Mouse (Mus musculus): ENCODE data around the gene Tanc2. TPM values are rescaled to one million over a fixed set of nuclear protein-coding genes. Genes with fewer than 3 reads are reported as not detected.

The Tanc2 gene
- polyA plus RNA-seq, 1 experiment from 2014 or later = 35.9 TPM

GRCm38 (mm10) chr11:105655335-105655734, 65.5 kb downstream of the Tanc2 start:
- no peaks in the 10 kb centered on the region for H3K9me3 ChIP-seq
- H3K9ac ChIP-seq (replicated peaks) = no peak overlapping the region
- WGBS = 74% methylated on average over 4 of the region's 4 CpGs
- H3K36me3 ChIP-seq = no peaks in the 10 kb centered on the region
- H3K4me1 ChIP-seq = no peaks in the 10 kb centered on the region
- no peak overlapping the region for H3K4me2 ChIP-seq (replicated peaks)
- ATAC-seq (replicated peaks) = no peak
- no peaks in the 10 kb centered on the region for H3K27me3 ChIP-seq
- H3K4me3 ChIP-seq = no peak overlapping the region
- no peak overlapping the region for H3K27ac ChIP-seq (replicated peaks)

- Histone ChIP-seq H3K4me2 (replicated peaks) (no peak overlapping the region), H3K36me3 (no peaks in the 10 kb centered on the region), H3K9me3 (no peaks in the 10 kb centered on the region), H3K27ac (replicated peaks) (no peak overlapping the region), H3K4me3 (no peak overlapping the region), H3K9ac (replicated peaks) (no peak overlapping the region), H3K4me1 (no peaks in the 10 kb centered on the region), H3K27me3 (no peaks in the 10 kb centered on the region)
- 95% methylated on average over 1 of the region's 1 CpGs for WGBS
- no peak for ATAC-seq (replicated peaks)
Observed at GRCm38 (mm10) chr11:105667879-105668278, 78.1 kb downstream of the Tanc2 start.

DNA sequence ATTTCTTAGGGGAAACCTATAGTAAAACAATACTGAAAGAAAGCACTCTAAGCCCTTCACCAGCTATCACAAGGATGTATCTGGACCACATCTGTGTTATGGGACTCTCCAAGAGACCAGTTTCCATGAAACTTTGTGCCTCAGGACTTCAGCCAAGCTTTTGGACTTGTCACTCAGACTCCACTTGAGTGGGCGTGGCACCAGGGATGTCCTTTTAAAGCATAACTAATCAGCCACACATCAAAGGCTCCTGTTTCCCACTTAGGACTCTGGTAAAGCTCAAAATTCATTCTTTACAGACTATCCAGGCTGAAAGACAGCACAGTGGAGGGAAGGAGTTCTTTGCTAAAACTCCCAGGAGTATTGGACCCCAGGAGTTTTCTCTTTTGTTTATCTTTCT, 89.2 kb downstream of the Tanc2 start:
- no peak for ATAC-seq (replicated peaks)
- Histone ChIP-seq H3K36me3 (no peaks in the 10 kb centered on the region), H3K4me3 (no peak overlapping the region), H3K9ac (replicated peaks) (no peak overlapping the region), H3K27ac (replicated peaks) (no peak overlapping the region), H3K4me1 (no peaks in the 10 kb centered on the region), H3K4me2 (replicated peaks) (no peak overlapping the region), H3K9me3 (no peaks in the 10 kb centered on the region), H3K27me3 (no peaks in the 10 kb centered on the region)
- 84% methylated on average over 1 of the region's 1 CpGs for WGBS

DNA sequence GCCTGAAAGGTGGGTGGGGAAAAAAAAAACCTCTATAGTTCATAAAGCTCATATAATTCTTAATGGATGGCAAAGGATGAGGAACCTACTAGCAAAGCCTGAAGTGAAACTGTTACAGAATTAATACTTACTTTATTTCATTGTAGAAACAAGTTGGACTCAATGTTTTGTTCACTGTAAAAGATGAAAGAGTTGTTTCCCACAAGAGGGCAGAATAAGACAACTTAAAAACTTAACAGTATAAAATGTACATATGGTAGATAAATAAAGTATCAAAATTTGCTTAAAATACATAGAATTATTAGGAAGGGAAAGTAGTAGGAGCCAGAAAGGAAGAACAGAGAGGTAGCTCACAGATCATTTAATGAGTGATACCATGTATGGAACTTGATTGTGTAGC, 95.0 kb downstream of the Tanc2 start:
- no peak overlapping the region for H3K4me2 ChIP-seq (replicated peaks)

GRCm38 (mm10) chr11:105700528-105700927, 110.7 kb downstream of the Tanc2 start:
- 73% methylated on average over 3 of the region's 3 CpGs for WGBS
- no peak for ATAC-seq (replicated peaks)

More for the DNA sequence above, 95.0 kb downstream of the Tanc2 start:
- Histone ChIP-seq H3K4me3 (no peak overlapping the region), H3K27me3 (no peaks in the 10 kb centered on the region), H3K9me3 (no peaks in the 10 kb centered on the region), H3K27ac (replicated peaks) (no peak overlapping the region), H3K36me3 (no peaks in the 10 kb centered on the region), H3K4me1 (no peaks in the 10 kb centered on the region), H3K9ac (replicated peaks) (no peak overlapping the region)
- no peak for ATAC-seq (replicated peaks)

DNA sequence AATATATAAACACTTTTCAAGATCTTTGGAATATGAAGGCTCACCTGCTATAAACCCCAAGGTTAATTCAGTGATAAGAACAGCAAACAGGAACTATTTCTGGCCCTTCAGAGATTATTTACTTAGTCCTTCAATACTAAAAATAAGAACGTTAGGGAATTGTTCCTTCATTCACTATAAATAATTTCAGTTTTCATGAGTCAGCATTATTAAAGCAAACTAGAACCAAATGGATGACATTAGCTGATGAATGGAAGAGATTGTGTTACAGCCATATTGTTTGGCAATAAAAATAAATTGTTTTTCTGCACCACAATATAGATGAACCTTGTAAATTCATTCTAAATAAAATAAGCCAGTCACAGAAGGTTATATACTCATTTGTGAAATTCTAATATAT, 129.9 kb downstream of the Tanc2 start:
- Histone ChIP-seq H3K27me3 (no peaks in the 10 kb centered on the region), H3K27ac (replicated peaks) (no peak overlapping the region), H3K9ac (replicated peaks) (no peak overlapping the region), H3K4me1 (no peaks in the 10 kb centered on the region), H3K36me3 (no peaks in the 10 kb centered on the region), H3K4me3 (no peak overlapping the region), H3K4me2 (replicated peaks) (no peak overlapping the region), H3K9me3 (no peaks in the 10 kb centered on the region)
- ATAC-seq (replicated peaks) = no peak
- WGBS = 76% methylated on average over 1 of the region's 1 CpGs

More at GRCm38 (mm10) chr11:105700528-105700927, 110.7 kb downstream of the Tanc2 start:
- no peak overlapping the region for H3K4me2 ChIP-seq (replicated peaks)
- H3K9ac ChIP-seq (replicated peaks) = no peak overlapping the region
- no peaks in the 10 kb centered on the region for H3K36me3 ChIP-seq
- no peak overlapping the region for H3K27ac ChIP-seq (replicated peaks)
- no peak overlapping the region for H3K4me3 ChIP-seq
- H3K27me3 ChIP-seq = no peaks in the 10 kb centered on the region
- no peaks in the 10 kb centered on the region for H3K4me1 ChIP-seq
- H3K9me3 ChIP-seq = no peaks in the 10 kb centered on the region

DNA sequence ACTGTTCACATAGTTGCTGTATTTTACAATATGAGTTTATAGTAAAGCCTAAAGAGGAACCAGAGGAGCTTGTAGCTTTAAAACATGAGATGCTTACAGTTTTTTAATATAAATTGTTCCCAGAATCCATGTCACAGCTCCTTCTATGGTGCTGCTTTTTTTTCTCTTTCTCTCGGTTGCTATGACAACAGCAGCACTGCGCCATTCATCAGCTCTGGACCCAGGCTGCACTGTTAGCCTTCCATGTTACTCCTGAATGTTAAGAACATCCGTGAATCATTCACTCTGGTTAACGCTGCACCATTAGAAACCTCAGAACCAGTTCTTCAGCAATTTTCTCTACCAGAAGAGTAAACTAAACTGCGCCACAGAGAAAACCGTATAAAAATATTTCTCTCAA, 141.8 kb downstream of the Tanc2 start:
- Histone ChIP-seq H3K9ac (replicated peaks) (no peak overlapping the region), H3K4me2 (replicated peaks) (peak overlapping the region; percentile 34), H3K36me3 (no peaks in the 10 kb centered on the region), H3K9me3 (no peaks in the 10 kb centered on the region), H3K27ac (replicated peaks) (peak overlapping the region; percentile 69), H3K4me1 (peaks cover 17% of the 10 kb centered on the region), H3K4me3 (peak overlapping the region; percentile 12), H3K27me3 (no peaks in the 10 kb centered on the region)
- ATAC-seq (replicated peaks) = peak; percentile 89
- WGBS = 27% methylated on average over 6 of the region's 6 CpGs

DNA sequence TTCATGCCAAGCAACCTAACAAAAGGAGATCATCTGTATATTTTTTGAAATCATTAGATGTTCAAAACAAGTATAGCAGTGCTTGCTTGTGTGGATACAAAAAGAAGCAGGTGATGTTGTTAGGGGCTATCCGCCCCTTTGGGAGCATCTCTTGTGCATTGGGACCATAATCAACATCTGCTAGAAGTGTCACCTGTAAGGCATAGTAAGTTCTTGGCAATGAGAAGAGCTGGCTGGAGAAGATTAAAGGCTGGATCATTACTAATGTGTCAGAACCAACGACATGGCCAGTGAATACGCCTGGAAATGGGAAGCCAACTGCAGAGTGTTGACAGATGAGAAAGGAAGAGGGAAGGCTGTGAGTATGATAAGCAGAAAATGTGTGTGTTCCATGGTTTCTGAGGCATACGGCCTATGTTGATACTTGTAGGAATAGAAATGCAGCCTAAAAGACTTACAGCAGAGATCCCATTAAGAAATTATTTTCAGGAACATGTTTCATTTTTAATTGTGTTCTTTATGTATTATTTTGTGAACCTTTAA, 142.3 kb downstream of the Tanc2 start:
- no peaks in the 10 kb centered on the region for H3K36me3 ChIP-seq
- H3K4me2 ChIP-seq (replicated peaks) = peak overlapping the region; percentile 34
- peak overlapping the region; percentile 12 for H3K4me3 ChIP-seq
- peak overlapping the region; percentile 69 for H3K27ac ChIP-seq (replicated peaks)
- H3K4me1 ChIP-seq = peaks cover 17% of the 10 kb centered on the region
- 32% methylated on average over 4 of the region's 4 CpGs for WGBS
- no peak for ATAC-seq (replicated peaks)
- no peaks in the 10 kb centered on the region for H3K9me3 ChIP-seq
- no peak overlapping the region for H3K9ac ChIP-seq (replicated peaks)
- H3K27me3 ChIP-seq = no peaks in the 10 kb centered on the region

GRCm38 (mm10) chr11:105743171-105743570, 153.4 kb downstream of the Tanc2 start:
- H3K36me3 ChIP-seq = no peaks in the 10 kb centered on the region
- WGBS = 80% methylated on average over 1 of the region's 1 CpGs

DNA sequence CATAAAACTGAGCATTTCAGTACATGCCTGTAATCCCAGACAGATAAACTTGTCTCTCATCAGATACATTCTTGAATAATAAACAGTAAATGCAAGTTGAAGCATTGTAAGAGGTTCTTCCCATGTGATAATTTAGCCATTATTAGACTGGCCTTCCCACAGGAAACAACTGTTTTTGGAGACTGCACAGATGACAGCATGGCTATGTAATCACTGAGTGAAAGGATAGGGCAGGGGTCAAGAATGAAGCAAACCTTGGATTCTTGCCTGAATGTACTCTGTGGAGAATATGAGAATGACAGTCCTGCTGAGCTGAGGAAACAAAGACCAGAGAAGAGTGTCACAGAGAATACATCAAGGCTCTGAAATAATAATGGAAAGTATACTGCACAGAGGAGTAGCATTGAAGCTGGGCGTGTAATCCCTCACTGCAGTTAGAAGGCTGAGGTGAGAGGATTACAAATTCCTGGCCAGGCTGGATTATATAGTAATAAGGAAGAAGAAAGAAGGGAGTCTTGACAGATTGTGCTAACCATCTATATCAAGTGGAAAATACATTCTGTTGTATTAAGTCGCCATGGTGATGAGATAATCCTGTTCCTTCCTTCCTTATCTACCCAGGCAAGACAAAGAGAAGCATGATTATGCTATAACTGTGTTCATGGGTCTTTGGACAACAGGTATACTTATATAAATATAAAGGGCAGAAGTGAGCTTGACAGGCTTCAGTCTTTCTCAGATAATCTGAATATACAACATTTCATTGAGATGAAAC, 159.7 kb downstream of the Tanc2 start:
- Histone ChIP-seq H3K4me3 (no peak overlapping the region), H3K36me3 (no peaks in the 10 kb centered on the region), H3K9ac (replicated peaks) (no peak overlapping the region), H3K9me3 (no peaks in the 10 kb centered on the region), H3K27me3 (no peaks in the 10 kb centered on the region), H3K4me1 (no peaks in the 10 kb centered on the region), H3K4me2 (replicated peaks) (no peak overlapping the region), H3K27ac (replicated peaks) (no peak overlapping the region)
- no peak for ATAC-seq (replicated peaks)
- WGBS = 65% methylated on average over 2 of the region's 2 CpGs

More at GRCm38 (mm10) chr11:105743171-105743570, 153.4 kb downstream of the Tanc2 start:
- no peaks in the 10 kb centered on the region for H3K27me3 ChIP-seq
- H3K9ac ChIP-seq (replicated peaks) = no peak overlapping the region
- H3K9me3 ChIP-seq = no peaks in the 10 kb centered on the region
- no peak overlapping the region for H3K4me2 ChIP-seq (replicated peaks)
- no peak for ATAC-seq (replicated peaks)
- no peaks in the 10 kb centered on the region for H3K4me1 ChIP-seq
- H3K4me3 ChIP-seq = no peak overlapping the region
- H3K27ac ChIP-seq (replicated peaks) = no peak overlapping the region

- no peaks in the 10 kb centered on the region for H3K9me3 ChIP-seq
- H3K4me2 ChIP-seq (replicated peaks) = no peak overlapping the region
- peak overlapping the region; percentile 43 for H3K27ac ChIP-seq (replicated peaks)
- no peak overlapping the region for H3K4me3 ChIP-seq
- H3K9ac ChIP-seq (replicated peaks) = no peak overlapping the region
- no peaks in the 10 kb centered on the region for H3K27me3 ChIP-seq
- H3K4me1 ChIP-seq = peaks cover 17% of the 10 kb centered on the region
- no peaks in the 10 kb centered on the region for H3K36me3 ChIP-seq
- WGBS = 23% methylated on average over 7 of the region's 7 CpGs
- no peak for ATAC-seq (replicated peaks)
Observed at GRCm38 (mm10) chr11:105758561-105759203, 168.9 kb downstream of the Tanc2 start.

DNA sequence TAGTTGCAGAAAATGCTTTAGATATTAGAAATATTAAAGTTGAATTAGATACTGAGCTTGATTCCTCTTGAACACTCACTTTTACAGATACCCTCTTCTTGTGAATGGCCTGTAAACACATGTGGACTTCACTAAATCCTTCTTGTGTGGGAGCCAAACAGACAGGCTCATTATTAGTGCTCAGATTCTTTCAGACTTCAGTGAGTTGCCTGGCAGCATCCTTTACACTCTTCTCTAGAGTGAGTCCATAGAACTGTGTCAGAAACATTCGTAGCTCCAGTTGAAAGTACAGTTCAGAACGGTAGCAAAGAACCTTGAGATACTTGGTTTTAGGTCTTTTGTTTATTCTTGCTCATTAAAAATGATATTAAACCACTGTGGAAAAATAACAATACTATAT, 169.6 kb downstream of the Tanc2 start:
- ATAC-seq (replicated peaks) = no peak
- Histone ChIP-seq H3K27me3 (no peaks in the 10 kb centered on the region), H3K27ac (replicated peaks) (no peak overlapping the region), H3K36me3 (no peaks in the 10 kb centered on the region), H3K4me2 (replicated peaks) (no peak overlapping the region), H3K9me3 (no peaks in the 10 kb centered on the region), H3K4me3 (no peak overlapping the region), H3K9ac (replicated peaks) (no peak overlapping the region), H3K4me1 (peaks cover 17% of the 10 kb centered on the region)
- WGBS = 2% methylated on average over 2 of the region's 2 CpGs
